Mouse (Mus musculus): ENCODE results near the gene Tmem8b.

DNA sequence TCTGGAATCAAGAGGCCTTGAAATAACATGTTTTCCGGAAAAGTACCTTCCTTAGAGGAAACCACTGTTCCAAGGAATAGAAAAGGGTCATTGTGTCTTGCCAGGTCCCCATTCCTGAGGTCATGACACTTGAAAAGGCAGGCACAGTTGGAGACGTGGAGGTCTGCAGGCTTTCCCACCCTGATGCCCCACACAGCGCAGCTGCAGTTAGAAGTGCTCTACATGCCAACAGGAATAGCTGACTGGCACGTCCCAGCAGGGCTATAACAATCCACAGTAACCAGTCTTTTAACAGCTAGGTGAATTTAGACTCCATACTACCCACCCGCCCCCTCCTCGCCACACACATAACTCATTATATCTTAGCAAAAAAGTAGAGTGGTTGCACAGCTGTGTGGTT, 68.4 kb downstream of the Tmem8b start:
- TF ChIP-seq MAFK (IDR thresholded peaks at IDR 0.05; ENCODE audit: insufficient read depth, low read depth, low read length) (no peak), CHD2 (IDR thresholded peaks at IDR 0.05; ENCODE audit: low read depth, low read length) (no peak)

Data from ES-E14 (cell line).